Mouse (Mus musculus) thymus, postnatal 4 days (tissue): ENCODE results near the gene Nrip1.

Experiments used
- DNase-seq: peaks from one replicate; pipeline ENCODE4 v3.0.0; 2021

Gene Nrip1

GRCm38 (mm10) chr16:76371614-76371917, 2.1 kb downstream of the Nrip1 start:
- DNase-seq: no peak

GRCm38 (mm10) chr16:76370716-76371613, 2.7 kb downstream of the Nrip1 start:
- no peak for DNase-seq

GRCm38 (mm10) chr16:76370041-76370715, 3.4 kb downstream of the Nrip1 start:
- peak; percentile 44 for DNase-seq

- DNase-seq: no peak
These were observed 4.4 kb downstream of the Nrip1 start for GRCm38 (mm10) chr16:76369236-76369635.

GRCm38 (mm10) chr16:76367261-76367908, 6.2 kb downstream of the Nrip1 start:
- no peak for DNase-seq

- peak; percentile 64 for DNase-seq
These were observed 7.7 kb downstream of the Nrip1 start for GRCm38 (mm10) chr16:76365790-76366406.

- DNase-seq: no peak
These were observed 8.4 kb downstream of the Nrip1 start for GRCm38 (mm10) chr16:76365237-76365636.

GRCm38 (mm10) chr16:76363641-76364040, 10.0 kb downstream of the Nrip1 start:
- DNase-seq: no peak

- DNase-seq: no peak
These were observed 10.6 kb downstream of the Nrip1 start for GRCm38 (mm10) chr16:76362982-76363381.

GRCm38 (mm10) chr16:76360441-76360840, 13.2 kb downstream of the Nrip1 start:
- no peak for DNase-seq

GRCm38 (mm10) chr16:76358757-76359156, 14.9 kb downstream of the Nrip1 start:
- DNase-seq: no peak

- DNase-seq: no peak
These were observed 15.4 kb downstream of the Nrip1 start for GRCm38 (mm10) chr16:76358128-76358748.

GRCm38 (mm10) chr16:76357155-76357554, 16.5 kb downstream of the Nrip1 start:
- DNase-seq: no peak

GRCm38 (mm10) chr16:76355947-76356550, 17.6 kb downstream of the Nrip1 start:
- peak; percentile 17 for DNase-seq

GRCm38 (mm10) chr16:76355267-76355666, 18.4 kb downstream of the Nrip1 start:
- DNase-seq: no peak

- DNase-seq: peak; percentile 20
These were observed 18.8 kb downstream of the Nrip1 start for GRCm38 (mm10) chr16:76354841-76355240.

GRCm38 (mm10) chr16:76354289-76354688, 19.3 kb downstream of the Nrip1 start:
- DNase-seq: peak; percentile 70

GRCm38 (mm10) chr16:76350922-76351321, 22.7 kb downstream of the Nrip1 start:
- DNase-seq: peak; percentile 40

GRCm38 (mm10) chr16:76349053-76349452, 24.6 kb downstream of the Nrip1 start:
- DNase-seq: no peak

GRCm38 (mm10) chr16:76347719-76348421, 25.8 kb downstream of the Nrip1 start:
- no peak for DNase-seq

GRCm38 (mm10) chr16:76346371-76346770, 27.3 kb downstream of the Nrip1 start:
- no peak for DNase-seq
